ENCODE assay signal across 19 mouse cellular contexts in genomic region chr14:76821892-76822291, GRCm38 (mm10).
A peak's percentile ranks its signal among the peaks of the same experiment; 100 is the strongest.
DNase-seq lines count a peak whose midpoint lies in the region; ATAC-seq and TF ChIP-seq lines count a peak whose summit lies in the region.
"Had no signal": no experiment of that assay in that cellular context is flagged by ENCODE, and none has a peak within 500 bp of the region (broad histone marks: within the 10 kb centered on the region; RNA-seq: fewer than 3 reads in every experiment).

No protein-coding gene starts in this region.

- H3K9ac ChIP-seq in liver, adult 2 months (ENCODE audit: low read depth, low read length) = no peak overlapping the region
- H3K9ac ChIP-seq in liver, embryonic 12.5 days = no peak overlapping the region
- H3K9ac ChIP-seq: embryonic facial prominence, embryonic 13.5 days; forebrain, embryonic 12.5 days; hindbrain, embryonic 13.5 days had no signal

- no peaks in the 10 kb centered on the region for H3K79me2 ChIP-seq in liver, adult 2 months (ENCODE audit: control insufficient read depth, insufficient read depth, low read length)

- H3K4me2 ChIP-seq in liver, embryonic 12.5 days = no peak overlapping the region
- H3K4me2 ChIP-seq: embryonic facial prominence, embryonic 13.5 days; forebrain, embryonic 12.5 days; hindbrain, embryonic 13.5 days had no signal

- TF ChIP-seq CTCF in kidney, adult 2 months (conservative IDR thresholded peaks at IDR 0.05; ENCODE audit: insufficient read depth, insufficient read length, low read depth, low read length) = no peak
- TF ChIP-seq CTCF in liver, adult 2 months (IDR thresholded peaks at IDR 0.05; ENCODE audit: low read depth, low read length) = no peak

- no peak for DNase-seq in heart, embryonic 10.5 days (ENCODE audit: low spot score)
- no peak for DNase-seq in heart, adult 8-10 months (ENCODE audit: low spot score)
- DNase-seq in kidney, adult 2 months = no peak
- DNase-seq in kidney, adult 18-20 months = no peak
- DNase-seq in liver, adult 2 months (ENCODE audit: extremely low read depth, low read depth, low spot score) = peak; percentile 78
- no peak for DNase-seq in adrenal gland, adult 18-20 months (ENCODE audit: low spot score in 2 of 2)
- DNase-seq: adrenal gland, postnatal 14 days; cerebellum, adult 11-12 months; cerebellum, adult 9-10 months; cerebellum, postnatal 25 days; gastrocnemius, postnatal 10 days; heart, adult 2 months; heart, postnatal 4 days had no signal

- peak overlapping the region; percentile 50 for H3K27ac ChIP-seq in heart, embryonic 10.5 days
- H3K27ac ChIP-seq in kidney, adult 2 months (ENCODE audit: insufficient read depth, low read depth, low read length) = peak overlapping the region; percentile 86; the same call in 1 of the 2 replicates
- H3K27ac ChIP-seq in liver, adult 2 months (replicated peaks; ENCODE audit: insufficient read depth, low read depth, low read length) = no peak overlapping the region; the same call in none of the 2 replicates
- H3K27ac ChIP-seq in liver, embryonic 12.5 days = no peak overlapping the region
- H3K27ac ChIP-seq: embryonic facial prominence, embryonic 13.5 days; forebrain, embryonic 12.5 days; heart, adult 2 months; hindbrain, embryonic 13.5 days; hindbrain, postnatal 0 days had no signal

- WGBS in heart, embryonic 10.5 days = 39% methylated on average over 8 of the region's 8 CpGs
- 74% methylated on average over 8 of the region's 8 CpGs for WGBS in kidney, adult 2 months
- 55% methylated on average over 8 of the region's 8 CpGs for WGBS in liver, adult 2 months
- WGBS in liver, embryonic 12.5 days (ENCODE audit: insufficient replicate concordance) = 72% methylated on average over 8 of the region's 8 CpGs

- H3K27me3 ChIP-seq in heart, embryonic 10.5 days (ENCODE audit: insufficient read depth, poor library complexity, severe bottlenecking) = no peaks in the 10 kb centered on the region
- no peaks in the 10 kb centered on the region for H3K27me3 ChIP-seq in kidney, adult 2 months (replicated peaks; ENCODE audit: control insufficient read depth, insufficient read depth, low read length)
- H3K27me3 ChIP-seq in liver, adult 2 months (ENCODE audit: control insufficient read depth, insufficient read depth, low read length) = no peaks in the 10 kb centered on the region
- H3K27me3 ChIP-seq in liver, embryonic 12.5 days (replicated peaks) = no peaks in the 10 kb centered on the region
- H3K27me3 ChIP-seq: embryonic facial prominence, embryonic 13.5 days; hindbrain, embryonic 13.5 days had no signal

- no peaks in the 10 kb centered on the region for H3K36me3 ChIP-seq in heart, embryonic 10.5 days
- no peaks in the 10 kb centered on the region for H3K36me3 ChIP-seq in kidney, adult 2 months (ENCODE audit: control insufficient read depth, insufficient read depth, low read length)
- no peaks in the 10 kb centered on the region for H3K36me3 ChIP-seq in liver, adult 2 months (ENCODE audit: control insufficient read depth, insufficient read depth, low read length)
- no peaks in the 10 kb centered on the region for H3K36me3 ChIP-seq in liver, embryonic 12.5 days
- H3K36me3 ChIP-seq: embryonic facial prominence, embryonic 13.5 days; forebrain, embryonic 12.5 days; hindbrain, embryonic 13.5 days had no signal

- peaks cover 51% of the 10 kb centered on the region for H3K4me1 ChIP-seq in heart, embryonic 10.5 days
- peaks cover 35% of the 10 kb centered on the region for H3K4me1 ChIP-seq in kidney, adult 2 months (ENCODE audit: control insufficient read depth, insufficient read depth, low read length)
- H3K4me1 ChIP-seq in liver, adult 2 months (ENCODE audit: control insufficient read depth, insufficient read depth, low read length) = peaks cover 32% of the 10 kb centered on the region
- H3K4me1 ChIP-seq in liver, embryonic 12.5 days = peaks cover 21% of the 10 kb centered on the region

- H3K9me3 ChIP-seq in heart, embryonic 10.5 days = no peaks in the 10 kb centered on the region
- H3K9me3 ChIP-seq in liver, embryonic 12.5 days (replicated peaks) = no peaks in the 10 kb centered on the region
- H3K9me3 ChIP-seq: embryonic facial prominence, embryonic 13.5 days; forebrain, embryonic 12.5 days; hindbrain, embryonic 13.5 days had no signal

- no peak for ATAC-seq in liver, embryonic 12.5 days
- ATAC-seq: forebrain, embryonic 16.5 days; hindbrain, postnatal 0 days had no signal

- no peak for TF ChIP-seq POLR2A in kidney, adult 2 months (IDR thresholded peaks at IDR 0.05; ENCODE audit: low read depth, low read length)
- TF ChIP-seq POLR2A in liver, adult 2 months (IDR thresholded peaks at IDR 0.05; ENCODE audit: extremely low read depth, insufficient read depth, low read length) = no peak

- no peak overlapping the region for H3K4me3 ChIP-seq in heart, embryonic 10.5 days
- no peak overlapping the region for H3K4me3 ChIP-seq in kidney, adult 2 months (ENCODE audit: insufficient read depth, low read depth, low read length)
- H3K4me3 ChIP-seq in liver, adult 2 months (ENCODE audit: insufficient read depth, low read depth, low read length) = no peak overlapping the region
- no peak overlapping the region for H3K4me3 ChIP-seq in liver, embryonic 12.5 days
- H3K4me3 ChIP-seq: embryonic facial prominence, embryonic 13.5 days; forebrain, embryonic 12.5 days; heart, adult 2 months; hindbrain, embryonic 13.5 days had no signal

Comparison
In these comparisons a context has a peak if more than half of its experiments do, and no peak if none do; other contexts are left out.
1. H3K27ac ChIP-seq: peak in heart, embryonic 10.5 days (single experiment) and kidney, adult 2 months (single experiment); none in liver, adult 2 months (single experiment) and liver, embryonic 12.5 days (single experiment).